Mouse (Mus musculus) large intestine, adult 2 months (tissue): ENCODE measurements around the gene Vcam1. TPM values are rescaled to one million over a fixed set of nuclear protein-coding genes. Genes with fewer than 3 reads are reported as not detected.

ENCODE experiments used
- DNase-seq: peaks from one replicate; pipeline ENCODE4 v3.0.0-alpha.2; 2012; ENCODE audit warnings: low read depth, low spot score
- WGBS: fragments of 180-500 bp; shearing (Covaris S2); methylation state at CpG from one replicate; pipeline ENCODE4 v1.1.7; 2018; 5-methylcytosine and 5-hydroxymethylcytosine counted together
- polyA plus RNA-seq: library from polyadenylated mRNA; depleted of rRNA; stranded (reverse); fragments of >200 nt; gene quantifications from 2 replicates; pipeline ENCODE4 v1.2.3, GENCODE M21; 2012; rRNA removed

Gene Vcam1
- polyA plus RNA-seq, 1 experiment, result 2.1 TPM

- DNase-seq, result no peak
Measured at GRCm38 (mm10) chr3:116094886-116095285, 34.6 kb downstream of the Vcam1 start.

GRCm38 (mm10) chr3:116094288-116094687 lies 35.2 kb downstream of the Vcam1 start:
- no peak for DNase-seq
- WGBS, result 88% methylated on average over 2 of the region's 2 CpGs

More at GRCm38 (mm10) chr3:116094886-116095285, 34.6 kb downstream of the Vcam1 start:
- WGBS, result 75% methylated on average over 1 of the region's 1 CpGs

- no peak for DNase-seq
- 81% methylated on average over 3 of the region's 3 CpGs for WGBS
Measured at GRCm38 (mm10) chr3:116092547-116092946, 36.9 kb downstream of the Vcam1 start.

DNA sequence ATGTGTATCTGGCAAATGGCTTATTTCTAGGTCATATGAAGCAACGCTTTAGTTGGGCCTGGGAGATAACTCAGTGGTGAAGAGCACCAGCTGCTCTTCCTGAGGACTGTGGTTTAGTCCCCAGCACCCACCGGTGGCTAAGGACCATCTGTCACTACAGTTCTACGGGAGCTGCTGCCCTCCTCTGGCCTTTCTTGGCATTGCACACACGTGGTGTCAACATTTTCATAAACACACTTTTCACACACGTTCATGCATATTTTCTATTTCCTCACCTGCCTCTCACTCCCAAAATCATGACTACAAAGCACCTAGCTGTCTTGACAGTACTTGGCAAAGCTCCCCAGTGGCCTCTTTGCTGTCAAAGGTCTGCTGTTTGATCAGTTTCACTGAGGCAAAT lies 37.8 kb downstream of the Vcam1 start:
- DNase-seq, result no peak
- 91% methylated on average over 5 of the region's 5 CpGs for WGBS

DNA sequence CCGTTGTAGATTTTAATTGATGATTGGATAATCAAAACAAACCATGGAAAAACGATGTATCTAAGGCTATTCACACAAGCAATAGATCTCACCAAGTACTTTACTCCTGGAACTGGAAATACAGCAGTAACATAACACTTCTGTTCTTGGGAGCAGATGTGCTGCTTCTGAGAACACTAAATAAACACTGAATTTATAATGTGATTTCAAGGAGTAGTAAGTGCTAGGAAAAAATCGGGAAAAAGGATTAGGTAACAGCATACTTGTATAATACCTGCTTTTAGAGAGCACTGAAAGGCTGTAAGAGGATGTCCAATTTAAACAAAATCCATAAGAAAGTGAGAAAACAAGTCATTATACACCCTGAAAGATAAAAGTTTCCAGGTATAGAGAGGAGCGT lies 43.5 kb downstream of the Vcam1 start:
- 61% methylated on average over 4 of the region's 4 CpGs for WGBS

GRCm38 (mm10) chr3:116080939-116081676 lies 48.4 kb downstream of the Vcam1 start:
- no peak for DNase-seq
- 41% methylated on average over 7 of the region's 7 CpGs for WGBS

More for the DNA sequence above, 43.5 kb downstream of the Vcam1 start:
- no peak for DNase-seq

DNA sequence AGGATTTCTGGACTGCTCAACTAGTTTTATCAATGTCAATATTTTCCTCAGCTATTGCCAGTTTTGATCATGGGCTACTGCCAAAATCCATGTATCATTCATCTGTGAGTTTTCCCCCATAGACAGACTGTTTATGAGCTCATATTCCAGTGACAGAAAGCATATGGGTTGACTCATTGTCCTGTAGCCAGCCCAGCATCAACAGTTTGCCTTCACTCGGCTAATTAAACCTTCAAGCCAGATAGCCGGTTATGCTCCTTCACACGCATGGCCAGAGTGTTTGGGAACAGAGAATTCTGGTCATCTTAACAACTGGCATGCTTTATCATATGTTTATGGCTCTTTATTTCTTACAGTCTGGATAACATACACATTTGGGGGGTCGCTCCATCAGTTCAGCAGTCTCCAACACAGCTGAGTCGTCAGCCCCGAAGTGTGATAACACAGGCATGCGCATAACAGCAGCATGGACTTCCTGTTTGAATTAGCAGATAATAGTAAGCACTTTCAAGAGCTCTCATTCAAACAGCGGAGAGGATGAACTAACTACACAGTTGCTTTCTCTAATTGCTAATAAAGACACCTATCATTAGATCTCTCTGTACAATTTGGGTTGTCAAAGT lies 49.2 kb downstream of the Vcam1 start:
- WGBS, result 49% methylated on average over 8 of the region's 8 CpGs
- DNase-seq, result no peak

DNA sequence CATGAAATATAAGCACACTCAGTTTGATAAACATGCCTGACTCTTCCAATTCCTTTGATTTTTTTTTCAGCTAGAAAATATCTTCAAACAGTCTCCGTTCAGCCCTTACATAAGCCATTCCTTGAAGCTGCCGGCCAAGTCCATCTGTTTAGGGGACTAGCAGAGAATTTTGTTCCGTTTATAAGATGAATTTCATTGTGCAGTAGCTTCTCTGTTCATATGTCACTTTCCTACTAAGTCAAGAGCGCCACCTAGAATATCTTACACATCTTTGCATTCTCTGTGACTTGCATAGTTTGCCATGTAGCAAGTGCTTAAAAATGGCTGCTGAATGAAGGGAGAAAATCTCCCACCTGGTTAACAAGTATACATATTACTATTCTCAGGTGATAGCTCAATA lies 51.0 kb downstream of the Vcam1 start:
- no peak for DNase-seq
- 61% methylated on average over 4 of the region's 4 CpGs for WGBS

- WGBS, result 83% methylated on average over 2 of the region's 2 CpGs
- no peak for DNase-seq
Measured at GRCm38 (mm10) chr3:116076739-116077138, 52.7 kb downstream of the Vcam1 start.

- WGBS, result 90% methylated on average over 2 of the region's 2 CpGs
- no peak for DNase-seq
Measured at GRCm38 (mm10) chr3:116072584-116072983, 56.9 kb downstream of the Vcam1 start.

GRCm38 (mm10) chr3:116062141-116062540 lies 67.3 kb downstream of the Vcam1 start:
- no peak for DNase-seq
- WGBS, result 69% methylated on average over 2 of the region's 2 CpGs

GRCm38 (mm10) chr3:116060320-116060719 lies 69.2 kb downstream of the Vcam1 start:
- no peak for DNase-seq
- WGBS, result 80% methylated on average over 5 of the region's 5 CpGs

Other genes starting within 250 kb of the Vcam1 start
- 5.1 and 5.3 TPM in 2 replicates for gene Dph5, start 241.9 kb downstream of the Vcam1 start, polyA plus RNA-seq
- 17.3 TPM in 2 replicates for gene Slc30a7, start 122.3 kb downstream of the Vcam1 start, polyA plus RNA-seq
- 4.2 and 5.4 TPM in 2 replicates for gene Extl2, start 122.2 kb downstream of the Vcam1 start, polyA plus RNA-seq
- 0.07 and 0.15 TPM in 2 replicates for gene Gpr88, start 123.8 kb upstream of the Vcam1 start, polyA plus RNA-seq